Mouse (Mus musculus) urinary bladder, adult 2 months (tissue): ENCODE data around the gene Zscan5b. TPM values are rescaled to one million over a fixed set of nuclear protein-coding genes. Genes with fewer than 3 reads are reported as not detected.
A peak's percentile ranks its signal among the peaks of the same experiment; 100 is the strongest.
"Not testable (repeated sequence)": the region's sequence is repeated elsewhere in the genome, so short reads cannot be mapped to it uniquely, and the experiment has no call there.

Experiments
- DNase-seq: peaks from one replicate; pipeline ENCODE4 v3.0.0; 2022; ENCODE audit warnings: low spot score
- polyA plus RNA-seq: library from polyadenylated mRNA; depleted of rRNA; stranded (reverse); fragments of >200 nt; gene quantifications from 2 replicates; pipeline ENCODE4 v1.2.3, GENCODE M21; 2012

Zscan5b gene
- polyA plus RNA-seq, 1 experiment: not detected

- no peak for DNase-seq
Observed at GRCm38 (mm10) chr7:6244361-6245292, 22.5 kb downstream of the Zscan5b start.

- no peak for DNase-seq
Observed at GRCm38 (mm10) chr7:6252410-6252809, 30.3 kb downstream of the Zscan5b start, which contains the start of gene Epp13. TSS of gene Epp13 (plus strand) at chr7:6252710.

- DNase-seq: no peak
Observed at GRCm38 (mm10) chr7:6254451-6254850, 32.4 kb downstream of the Zscan5b start.

- no peak for DNase-seq
Observed at GRCm38 (mm10) chr7:6257386-6257785, 35.3 kb downstream of the Zscan5b start.

- DNase-seq: no peak
Observed at GRCm38 (mm10) chr7:6258232-6259220, 36.4 kb downstream of the Zscan5b start.

GRCm38 (mm10) chr7:6260004-6260403 lies 37.9 kb downstream of the Zscan5b start:
- DNase-seq: not testable (repeated sequence)

- DNase-seq: no peak
Observed at GRCm38 (mm10) chr7:6262120-6262519, 40.0 kb downstream of the Zscan5b start.

- DNase-seq: no peak
Observed at GRCm38 (mm10) chr7:6262984-6263383, 40.9 kb downstream of the Zscan5b start.

GRCm38 (mm10) chr7:6265695-6266094 lies 43.6 kb downstream of the Zscan5b start:
- DNase-seq: no peak

- no peak for DNase-seq
Observed at GRCm38 (mm10) chr7:6277906-6278305, 55.8 kb downstream of the Zscan5b start.

GRCm38 (mm10) chr7:6282749-6283148 lies 60.7 kb downstream of the Zscan5b start:
- no peak for DNase-seq

- peak; percentile 40 for DNase-seq
Observed at GRCm38 (mm10) chr7:6283451-6284075, 61.5 kb downstream of the Zscan5b start.

- DNase-seq: no peak
Observed at GRCm38 (mm10) chr7:6284442-6285012, 62.4 kb downstream of the Zscan5b start.

GRCm38 (mm10) chr7:6285366-6285765 lies 63.3 kb downstream of the Zscan5b start:
- DNase-seq: no peak

GRCm38 (mm10) chr7:6285842-6286705 lies 64.0 kb downstream of the Zscan5b start, which contains the start of gene Zfp667:
TSS of gene Zfp667 (plus strand) at chr7:6286579.
- DNase-seq: peak; percentile 87

- DNase-seq: no peak
Observed at GRCm38 (mm10) chr7:6286921-6287531, 64.9 kb downstream of the Zscan5b start.
